Mouse (Mus musculus) intestine, embryonic 16.5 days (tissue): Measurements from ENCODE around the gene Mrgprb2. TPM values are rescaled to one million over a fixed set of nuclear protein-coding genes. Genes with fewer than 3 reads are reported as not detected.

Experiments
- ATAC-seq: fragments of 200-750 bp; cut with Nextera tagmentation; 2 replicates; pipeline ENCODE4 v1.8.0; 2017; ENCODE audit warnings: moderate TSS enrichment, moderate library complexity
- H3K27ac ChIP-seq: fragments of 300-500 bp; sonication (generic); 2 replicates; pipeline ENCODE4 v1.5.1; 2014; ENCODE audit warnings: mild to moderate bottlenecking, low read length
- H3K27me3 ChIP-seq: fragments of 300-500 bp; sonication (generic); replicated peaks from 2 replicates; pipeline ENCODE4 v1.6.1; 2014; ENCODE audit warnings: low read length, control low read depth, mixed read lengths; ENCODE audit not compliant: control insufficient read depth, insufficient read depth
- H3K36me3 ChIP-seq: fragments of 300-500 bp; sonication (generic); 2 replicates; pipeline ENCODE4 v1.6.1; 2014; ENCODE audit warnings: low read length, control low read depth; ENCODE audit not compliant: control insufficient read depth, insufficient read depth
- H3K4me1 ChIP-seq: fragments of 300-500 bp; sonication (generic); 2 replicates; pipeline ENCODE4 v1.6.1; 2014; ENCODE audit warnings: low read length, control low read depth, mixed read lengths; ENCODE audit not compliant: control insufficient read depth, insufficient read depth
- H3K4me2 ChIP-seq: fragments of 300-500 bp; sonication (generic); 2 replicates; pipeline ENCODE4 v1.6.1; 2014; ENCODE audit warnings: low read depth, low read length, control low read depth
- H3K4me3 ChIP-seq: fragments of 300-500 bp; sonication (generic); 2 replicates; pipeline ENCODE4 v1.5.1; 2014; ENCODE audit warnings: mild to moderate bottlenecking, low read length
- H3K9ac ChIP-seq: fragments of 300-500 bp; sonication (generic); 2 replicates; pipeline ENCODE4 v1.6.1; 2014; ENCODE audit warnings: low read depth, low read length
- H3K9me3 ChIP-seq: fragments of 300-500 bp; sonication (generic); 2 replicates; pipeline ENCODE4 v1.6.1; 2016; ENCODE audit warnings: low read length, control low read depth; ENCODE audit not compliant: control insufficient read depth
- polyA plus RNA-seq: library from polyadenylated mRNA; unstranded; fragments of >200 nt; fragmentation: Nextera tagmentation; extraction: Ambion mirVana; gene quantifications from 2 replicates; pipeline ENCODE4 v1.2.1, GENCODE M21; 2015

Mrgprb2 gene
- not detected in 2 replicates for polyA plus RNA-seq

DNA sequence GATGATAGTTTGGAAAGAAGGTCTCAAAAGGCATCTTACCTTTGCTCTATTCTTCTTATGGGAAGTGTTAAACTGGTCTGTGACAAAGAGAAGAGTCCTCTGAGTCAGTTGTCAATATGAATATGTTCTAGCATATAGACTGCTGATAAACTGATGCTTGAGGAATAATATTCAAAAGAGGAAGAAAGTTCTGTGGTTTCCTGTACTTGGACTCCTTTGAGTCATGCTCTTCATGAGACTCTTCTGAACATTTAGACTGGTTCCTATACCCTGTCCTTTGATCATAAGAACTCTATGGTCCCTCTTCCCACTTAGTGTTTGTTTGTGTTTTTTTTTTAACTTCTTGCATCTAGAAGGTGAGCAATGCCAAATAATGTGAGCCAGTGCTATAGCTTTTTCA, at the start of gene Mrgprb2:
Gene Mrgprb2, minus strand, starts transcription at position 101 of the 400 bp plus-strand sequence.
- Histone ChIP-seq H3K27me3 (no peaks in the 10 kb centered on the region), H3K9me3 (no peaks in the 10 kb centered on the region), H3K4me2 (no peak within 1 kb of the TSS), H3K9ac (no peak within 1 kb of the TSS), H3K4me3 (no peak within 1 kb of the TSS), H3K4me1 (no peaks in the 10 kb centered on the region), H3K27ac (no peak within 1 kb of the TSS), H3K36me3 (no peaks in the 10 kb centered on the region)
- ATAC-seq: no peak

Other genes starting within 250 kb of the Mrgprb2 start
- not detected in 2 replicates for gene Mrgprb8, start 169.6 kb downstream of the Mrgprb2 start, polyA plus RNA-seq
- gene Mrgprb1, start 101.7 kb downstream of the Mrgprb2 start, polyA plus RNA-seq: not detected in 2 replicates
- gene Mrgprx2, start 58.8 kb downstream of the Mrgprb2 start, polyA plus RNA-seq: not detected in 2 replicates
- gene Mrgprb3, start 85.7 kb upstream of the Mrgprb2 start, polyA plus RNA-seq: not detected in 2 replicates
- 41.1 and 42.5 TPM in 2 replicates for gene Zdhhc13, start 230.9 kb upstream of the Mrgprb2 start, polyA plus RNA-seq